Mouse (Mus musculus) cerebellum, adult (tissue): ENCODE data around the gene Apoa1.

Experiments
- ATAC-seq: cut with Nextera tagmentation; 2 replicates; pipeline ENCODE4 v1.9.2; 2017; ENCODE audit warnings: mild to moderate bottlenecking, moderate library complexity, mixed read lengths; ENCODE audit not compliant: insufficient number of reproducible peaks, low FRiP score, low TSS enrichment

The Apoa1 gene

DNA sequence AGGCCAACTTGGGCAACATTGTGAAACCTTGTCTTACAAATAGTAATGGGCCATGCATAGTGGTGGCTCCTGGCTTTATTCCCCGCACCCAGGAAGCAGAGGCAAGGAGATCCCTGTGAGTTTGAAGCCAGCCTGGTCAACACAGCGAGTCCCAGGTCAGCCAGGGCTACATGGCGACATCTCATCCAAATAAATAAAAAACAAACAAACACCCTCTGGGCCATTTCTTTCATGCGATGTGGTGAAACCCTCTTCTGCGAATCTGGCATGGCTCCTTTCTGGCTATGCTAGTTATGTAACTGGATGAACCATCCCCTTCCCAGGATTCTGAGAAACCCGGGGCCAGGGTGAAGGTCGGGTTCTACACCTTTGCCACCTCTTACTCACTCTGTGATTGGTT is 27.8 kb downstream of the Apoa1 start:
- no peak for ATAC-seq

DNA sequence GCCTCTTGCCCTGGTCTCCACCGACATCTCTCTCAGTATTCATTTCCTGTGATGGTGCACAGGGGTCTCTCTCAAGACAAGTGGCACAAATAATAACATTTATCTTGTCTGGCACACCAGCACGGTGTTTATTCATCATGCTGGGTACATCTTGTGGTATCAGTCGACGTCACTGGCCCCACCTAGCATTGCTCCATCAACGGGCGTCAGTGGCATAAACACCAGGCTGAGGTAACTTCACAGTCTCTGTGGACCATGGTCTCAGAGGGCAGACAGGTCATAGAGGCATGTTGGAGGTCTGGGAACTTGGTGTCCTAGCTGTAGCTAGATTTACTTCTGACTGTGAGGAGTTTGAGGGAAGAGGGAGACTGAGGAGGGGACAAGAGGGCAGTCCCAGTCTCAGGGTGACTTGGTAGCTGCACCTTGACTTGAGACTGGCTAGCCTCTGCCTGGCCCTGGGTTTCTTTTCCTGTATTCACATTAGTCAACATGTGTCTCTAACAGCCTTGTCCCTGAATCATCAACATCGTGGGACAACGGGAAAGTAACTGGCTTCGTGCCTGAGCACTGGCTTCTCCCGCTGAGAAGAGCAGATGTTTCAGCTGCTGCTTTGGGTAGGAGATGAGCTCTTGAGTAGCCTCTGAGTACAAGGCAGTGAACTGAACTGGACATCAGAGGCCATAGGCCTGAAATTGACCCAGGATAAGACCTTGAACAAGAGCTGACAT is 28.4 kb downstream of the Apoa1 start:
- ATAC-seq: no peak

DNA sequence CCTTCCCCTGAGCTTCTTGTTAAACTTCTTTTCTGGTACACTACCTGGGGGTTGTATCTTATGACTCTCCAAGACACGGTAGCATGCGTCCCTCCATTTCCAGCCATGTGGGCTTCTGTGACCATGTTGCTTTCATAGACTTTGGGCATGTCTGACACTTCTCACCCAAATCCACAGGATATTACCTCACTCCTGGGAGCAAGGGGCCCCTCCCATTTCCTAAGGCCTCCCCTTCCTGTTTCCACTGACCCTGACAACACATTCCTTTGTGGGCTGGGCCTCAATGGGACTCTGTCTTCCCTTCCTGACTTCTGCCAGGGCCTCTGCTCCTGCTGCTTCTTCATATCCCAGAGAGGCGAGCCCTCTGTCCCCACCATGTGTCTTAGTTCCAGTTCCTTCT is 29.2 kb downstream of the Apoa1 start:
- no peak for ATAC-seq

DNA sequence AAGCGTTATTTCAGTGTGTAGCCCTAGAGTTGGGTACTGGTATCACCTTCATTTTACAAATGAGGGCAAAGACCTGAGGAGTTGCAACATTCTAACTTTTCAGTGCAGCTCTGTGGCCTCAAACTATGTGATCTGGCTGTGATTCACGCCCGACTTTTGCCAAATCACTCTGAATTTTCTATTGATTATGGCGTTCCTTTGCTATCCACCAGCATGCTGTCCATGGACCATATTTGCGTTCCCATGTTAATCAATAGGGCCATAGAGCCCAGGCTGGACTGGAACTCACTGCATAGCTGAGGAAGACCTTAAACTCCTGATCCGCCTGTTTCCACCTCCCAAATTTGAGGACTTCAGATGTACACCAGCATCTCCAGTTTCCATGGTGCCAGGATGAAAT is 30.7 kb downstream of the Apoa1 start:
- ATAC-seq: no peak

DNA sequence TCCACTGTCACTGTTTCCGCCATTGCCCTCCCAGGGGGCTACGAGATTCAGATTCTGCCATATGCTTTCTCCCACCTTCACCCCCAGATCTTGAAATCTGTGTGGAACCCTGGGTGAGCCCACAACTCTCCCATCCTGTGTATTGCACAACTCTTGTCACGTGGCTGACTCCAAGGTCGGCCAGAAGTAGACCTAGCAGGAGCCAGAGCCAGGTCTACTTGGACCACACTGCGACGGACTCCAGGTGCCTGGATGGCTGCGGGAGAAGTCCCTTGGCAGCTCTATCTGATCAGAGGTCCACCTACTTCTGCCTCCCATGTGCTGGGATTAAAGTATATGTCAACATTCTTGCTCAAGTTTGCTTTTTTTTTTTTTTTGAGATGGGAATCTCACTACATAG is 32.8 kb downstream of the Apoa1 start:
- no peak for ATAC-seq

DNA sequence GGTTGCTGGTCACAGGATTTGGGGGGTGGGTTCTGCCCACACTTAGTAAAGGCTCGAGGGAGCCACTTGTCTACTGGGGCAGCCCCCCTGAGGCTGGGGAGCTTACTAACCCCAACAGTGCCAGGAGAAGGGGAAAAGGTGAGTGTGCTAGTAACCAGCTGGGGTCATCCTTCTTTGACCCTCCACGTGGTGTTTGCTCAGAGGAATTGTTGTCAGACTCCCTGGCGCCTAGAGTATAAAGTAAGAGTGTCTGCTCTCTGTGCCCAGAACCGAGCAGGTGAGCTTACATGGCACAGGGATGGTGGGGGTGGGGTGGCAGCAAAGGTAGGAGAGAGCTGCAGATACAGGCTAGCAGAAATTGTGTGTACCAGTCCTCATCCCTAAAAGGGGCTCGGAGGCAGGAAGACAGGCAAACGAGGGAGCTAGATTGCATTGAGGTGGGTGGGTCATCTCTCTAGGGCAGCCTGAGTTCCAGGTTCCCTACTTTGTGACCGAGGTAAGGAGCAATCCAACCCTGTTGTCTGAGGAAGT is 40.0 kb downstream of the Apoa1 start, which contains the start of gene Apoa5:
Gene Apoa5, plus strand, starts transcription at position 291 of the 531 bp plus-strand sequence.
- ATAC-seq: no peak

DNA sequence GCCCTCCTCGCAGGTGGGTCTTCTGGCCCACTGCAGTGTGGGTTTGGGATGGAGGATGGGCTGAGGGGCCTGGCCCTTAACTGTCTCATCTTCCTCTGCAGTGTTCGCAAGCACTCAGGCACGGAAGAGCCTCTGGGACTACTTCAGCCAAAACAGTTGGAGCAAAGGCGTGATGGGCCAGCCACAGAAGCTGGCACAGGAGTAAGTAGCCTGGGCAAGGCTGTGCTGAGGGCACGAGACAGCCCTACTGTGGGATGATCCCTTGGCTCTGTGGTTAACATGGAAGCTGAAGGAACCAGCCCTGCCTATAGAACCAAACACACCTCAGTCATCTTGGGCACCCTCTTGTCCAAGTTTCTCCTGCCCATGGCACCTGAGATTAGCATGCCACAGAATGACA is 40.7 kb downstream of the Apoa1 start:
- no peak for ATAC-seq

DNA sequence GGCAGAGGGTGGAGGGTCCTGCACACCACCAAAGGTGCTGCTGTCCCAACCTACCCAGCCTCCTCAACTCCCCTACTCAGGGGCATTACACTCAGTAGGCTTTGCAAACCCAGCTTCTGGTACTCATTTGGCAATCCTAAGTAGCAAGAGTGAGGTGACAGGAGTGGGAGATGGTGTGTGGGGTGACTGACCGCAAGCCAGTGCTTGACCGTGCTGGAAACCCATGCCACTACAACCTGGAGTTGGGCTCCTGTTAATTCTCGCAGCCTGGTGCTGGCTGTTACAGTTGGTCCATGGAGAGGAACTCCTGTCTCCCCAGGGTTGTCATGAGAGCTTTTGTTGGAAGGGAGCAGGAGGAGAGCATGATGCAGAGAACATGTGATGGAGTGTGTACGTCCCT is 42.4 kb downstream of the Apoa1 start:
- no peak for ATAC-seq

DNA sequence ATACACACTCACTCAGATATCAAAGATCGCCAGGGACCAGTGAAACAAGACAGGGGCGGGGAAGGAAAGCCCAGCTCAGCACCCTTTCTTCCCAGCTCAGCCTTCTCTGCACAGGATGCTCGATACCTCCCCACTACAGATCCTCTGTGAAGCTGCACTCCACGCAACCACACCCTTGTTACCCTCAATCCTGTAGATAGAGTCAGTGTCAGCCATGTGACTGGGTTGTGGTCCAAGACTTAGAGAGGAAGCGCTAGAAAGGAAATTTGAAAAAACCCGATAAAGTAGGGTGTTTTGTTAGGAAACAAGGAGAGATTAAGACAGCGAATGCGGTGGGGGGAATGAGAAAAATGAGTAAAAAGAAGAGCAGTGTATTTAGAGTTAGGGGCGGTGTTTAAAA is 43.7 kb downstream of the Apoa1 start:
- ATAC-seq: no peak

DNA sequence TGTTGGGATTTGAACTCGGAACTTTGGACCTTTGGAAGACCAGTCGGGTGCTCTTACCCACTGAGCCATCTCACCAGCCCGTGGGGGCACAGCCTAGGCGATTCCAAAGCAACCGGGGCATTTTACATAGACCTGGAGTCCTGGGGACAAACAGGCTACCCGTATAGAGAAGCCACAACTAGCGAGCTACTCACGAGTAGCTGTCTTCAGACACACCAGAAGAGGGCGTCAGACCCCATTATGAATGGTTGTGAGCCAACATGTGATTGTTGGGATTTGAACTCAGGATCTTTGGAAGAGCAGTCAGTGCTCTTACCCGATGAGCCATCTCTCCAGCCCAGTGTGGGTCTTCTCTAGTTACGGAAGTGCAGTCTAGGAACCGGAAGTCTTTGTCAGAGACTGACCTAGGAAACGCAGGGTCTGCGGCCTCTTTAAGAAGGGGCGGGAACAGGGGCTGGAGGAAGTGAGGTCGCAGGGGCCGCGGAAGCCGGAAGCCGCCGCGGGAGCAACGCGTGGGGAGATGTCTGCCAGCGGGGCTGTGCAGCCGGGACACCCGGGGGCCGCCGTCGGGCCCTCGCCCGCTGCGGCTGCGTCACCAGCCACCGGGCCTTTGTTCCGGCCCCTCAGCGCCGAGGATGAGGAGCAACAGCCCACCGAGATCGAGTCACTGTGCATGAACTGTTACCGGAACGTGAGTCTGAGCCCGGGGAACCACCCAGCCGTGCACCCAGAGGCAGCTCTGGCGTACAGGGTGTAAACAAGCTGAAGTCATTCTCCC is 44.5 kb downstream of the Apoa1 start, which contains the start of gene Zpr1:
Gene Zpr1, plus strand, starts transcription at position 388 of the 778 bp plus-strand sequence.
- ATAC-seq: peak; percentile 91

DNA sequence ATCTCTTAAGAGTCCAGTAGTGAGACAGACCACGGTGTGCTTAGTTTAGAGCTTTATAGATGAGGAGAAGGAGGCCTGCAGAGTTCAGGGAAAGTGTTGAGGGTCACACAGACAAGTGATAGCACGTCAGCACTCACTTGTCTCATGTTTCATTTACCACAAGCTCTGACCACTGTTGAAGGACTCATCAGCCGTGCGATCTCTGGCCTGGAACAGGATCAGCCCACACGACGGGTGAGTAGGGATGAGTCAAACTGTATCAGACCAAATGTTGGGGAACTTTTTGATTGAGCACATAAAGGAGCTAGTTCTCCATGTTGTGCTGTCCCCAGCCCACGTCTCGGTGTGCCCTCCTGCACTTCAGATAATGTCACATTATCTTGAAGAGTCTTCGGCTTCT is 46.1 kb downstream of the Apoa1 start:
- ATAC-seq: no peak
